Comparison of ENCODE assay signal across 1 mouse cellular context in genomic region chr2:6267537-6267936, GRCm38 (mm10).
TF ChIP-seq lines count a peak whose summit lies in the region.

No protein-coding gene starts in this region.

TF ChIP-seq in MEL, 35 proteins besides CTCF, POLR2A, EP300 and RAD21 (continued from another document):
- peak; percentile 20; the same call in 1 of the 2 replicates for TF ChIP-seq KAT2A (conservative IDR thresholded peaks at IDR 0.05; ENCODE audit: low read depth, low read length)
- 0 out of 2 replicates have a peak, but pooled peaks have one; percentile 26 for TF ChIP-seq MAFK (IDR thresholded peaks at IDR 0.05; ENCODE audit: borderline replicate concordance, low read depth, low read length)
- TF ChIP-seq GABPA (IDR thresholded peaks at IDR 0.05; ENCODE audit: low read depth, low read length): no peak
- no peak; the same call in 1 of the 2 replicates for TF ChIP-seq SMC3 (IDR thresholded peaks at IDR 0.05; ENCODE audit: low read depth, low read length)
- peak; percentile 90 for TF ChIP-seq SIN3A (IDR thresholded peaks at IDR 0.05; ENCODE audit: low read length)
- peak; percentile 78 for TF ChIP-seq JUND (IDR thresholded peaks at IDR 0.05; ENCODE audit: low read depth, low read length)
- peak; percentile 15; the same call in 1 of the 2 replicates for TF ChIP-seq ZC3H11A (IDR thresholded peaks at IDR 0.05; ENCODE audit: low read depth, low read length)
- peak; percentile 77 for TF ChIP-seq ZMIZ1 (IDR thresholded peaks at IDR 0.05; ENCODE audit: low read depth, low read length)
- peak; percentile 71 for TF ChIP-seq NELFE (IDR thresholded peaks at IDR 0.05; ENCODE audit: low read depth, low read length)
